Mouse (Mus musculus): ENCODE data around the gene Tpk1. TPM values are rescaled to one million over a fixed set of nuclear protein-coding genes. Genes with fewer than 3 reads are reported as not detected.

The Tpk1 gene
- polyA plus RNA-seq (2017; shearing (Covaris generic)), result 16.1 TPM

DNA sequence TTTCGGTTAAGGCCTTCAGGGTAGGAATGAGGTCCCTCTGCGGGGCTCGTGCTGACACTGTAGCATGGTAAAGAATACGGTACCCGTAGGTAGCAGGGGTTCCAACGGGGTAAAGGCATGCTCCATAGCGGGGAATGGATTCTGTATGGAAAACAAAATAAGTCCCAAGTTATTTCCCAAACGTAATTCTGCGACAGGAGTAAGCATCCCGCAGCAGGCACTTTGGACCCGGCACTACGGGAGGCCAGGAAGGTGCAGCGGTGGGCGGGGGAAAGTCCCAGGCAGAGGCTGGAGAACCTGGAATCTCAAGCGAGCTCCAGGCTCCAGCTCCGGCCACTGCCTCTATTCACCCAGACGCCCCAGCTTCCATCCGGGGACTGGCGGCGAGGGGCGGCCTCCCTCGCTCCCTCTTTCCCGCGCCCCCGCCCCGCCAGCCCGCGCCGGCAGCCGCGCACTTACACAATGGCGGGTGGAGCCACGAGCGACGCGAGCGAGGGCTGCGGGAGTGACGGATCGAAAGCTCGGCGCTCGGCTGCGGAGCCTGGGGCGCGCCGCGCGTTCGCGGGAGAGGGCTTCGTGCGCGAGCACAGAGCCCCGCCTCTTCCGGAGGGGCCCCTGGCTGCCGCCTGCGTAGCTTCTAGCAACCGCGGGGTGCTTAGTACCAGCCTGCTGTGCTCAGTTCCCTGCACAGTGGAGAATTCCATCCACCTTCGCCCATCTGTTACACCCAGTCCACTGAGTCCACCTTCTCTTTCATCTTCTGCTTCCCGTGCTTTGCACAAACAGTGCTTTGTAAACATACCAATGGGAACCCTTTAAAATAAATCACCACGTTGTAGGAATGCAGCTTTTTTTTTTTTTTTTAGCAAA is at the start of gene Tpk1:
Gene Tpk1 (minus strand): TSS at position 602 of the 870 bp plus-strand sequence.

DNA sequence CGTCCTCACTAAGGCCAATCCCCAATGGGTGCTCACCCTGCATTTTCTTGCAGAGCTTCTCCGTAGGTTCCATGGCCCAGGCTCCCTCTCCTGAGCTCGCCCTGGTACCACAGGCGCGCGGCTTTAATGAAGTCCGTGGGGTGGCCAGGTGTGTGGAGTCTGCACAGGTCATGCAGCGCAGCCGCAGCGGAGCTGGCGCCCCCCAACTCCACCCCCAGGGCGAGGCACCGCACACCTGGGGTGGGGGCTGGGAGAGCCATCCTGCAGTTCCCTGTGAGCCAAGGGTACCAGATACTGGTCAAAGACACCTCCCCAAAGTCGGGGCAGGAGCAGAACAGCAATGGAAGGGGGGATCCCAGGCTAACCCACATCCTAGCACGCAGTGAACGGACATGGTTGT is 356.6 kb downstream of the Tpk1 start, which contains the start of gene Nobox:
Gene Nobox (minus strand): TSS at position 101 of the 400 bp plus-strand sequence.

All from CD4-positive, CD25-positive, alpha-beta regulatory T cell (primary cell).